12 mouse cellular contexts compared by ENCODE assay signal in the genomic region with DNA sequence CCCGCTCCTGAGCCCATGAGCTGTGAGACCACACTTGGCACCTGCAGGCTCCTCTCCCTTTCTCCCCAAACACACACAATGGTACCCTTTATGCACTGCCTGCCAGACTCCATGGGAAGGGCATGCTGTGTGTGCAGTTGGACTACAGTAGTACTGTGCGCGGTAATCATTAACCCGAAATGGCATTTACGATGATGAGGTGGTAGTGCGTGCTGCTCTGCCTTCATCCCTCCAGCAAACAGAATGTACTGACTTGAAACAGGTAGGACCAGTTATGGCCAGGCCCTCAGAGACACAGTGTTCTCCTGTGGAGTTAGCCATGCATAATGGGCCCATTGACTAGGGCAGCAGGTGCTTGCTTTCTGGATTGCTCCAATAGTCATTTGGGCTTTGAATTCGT.
A peak's percentile ranks its signal among the peaks of the same experiment; 100 is the strongest.
DNase-seq lines count a peak whose midpoint lies in the region; ATAC-seq and TF ChIP-seq lines count a peak whose summit lies in the region.
"Had no signal": no experiment of that assay in that cellular context is flagged by ENCODE, and none has a peak within 500 bp of the region (broad histone marks: within the 10 kb centered on the region; RNA-seq: fewer than 3 reads in every experiment).

No protein-coding gene starts in this region.

- H3K9ac ChIP-seq in liver, adult 2 months (ENCODE audit: low read depth, low read length) = no peak overlapping the region
- H3K9ac ChIP-seq in liver, embryonic 12.5 days = no peak overlapping the region
- H3K9ac ChIP-seq in stomach, embryonic 15.5 days = no peak overlapping the region
- H3K9ac ChIP-seq: heart, embryonic 13.5 days had no signal

- no peaks in the 10 kb centered on the region for H3K36me3 ChIP-seq in liver, adult 2 months (ENCODE audit: control insufficient read depth, insufficient read depth, low read length)
- no peaks in the 10 kb centered on the region for H3K36me3 ChIP-seq in liver, embryonic 12.5 days
- no peaks in the 10 kb centered on the region for H3K36me3 ChIP-seq in stomach, embryonic 15.5 days
- H3K36me3 ChIP-seq in hindbrain, embryonic 10.5 days = no peaks in the 10 kb centered on the region
- H3K36me3 ChIP-seq: heart, embryonic 13.5 days had no signal

- no peak for TF ChIP-seq CTCF in liver, adult 2 months (IDR thresholded peaks at IDR 0.05; ENCODE audit: low read depth, low read length)

- no peak for TF ChIP-seq POLR2A in liver, adult 2 months (IDR thresholded peaks at IDR 0.05; ENCODE audit: extremely low read depth, insufficient read depth, low read length)

- no peaks in the 10 kb centered on the region for H3K4me1 ChIP-seq in liver, adult 2 months (ENCODE audit: control insufficient read depth, insufficient read depth, low read length)
- H3K4me1 ChIP-seq in liver, embryonic 12.5 days = no peaks in the 10 kb centered on the region
- peaks cover 3% of the 10 kb centered on the region; the same call in 1 of the 2 replicates for H3K4me1 ChIP-seq in stomach, embryonic 15.5 days
- H3K4me1 ChIP-seq in hindbrain, embryonic 10.5 days (replicated peaks) = no peaks in the 10 kb centered on the region

- no peak overlapping the region for H3K4me2 ChIP-seq in liver, embryonic 12.5 days
- no peak overlapping the region for H3K4me2 ChIP-seq in stomach, embryonic 15.5 days
- H3K4me2 ChIP-seq: heart, embryonic 13.5 days had no signal

- no peaks in the 10 kb centered on the region for H3K9me3 ChIP-seq in liver, embryonic 12.5 days (replicated peaks)
- no peaks in the 10 kb centered on the region for H3K9me3 ChIP-seq in stomach, embryonic 15.5 days
- no peaks in the 10 kb centered on the region for H3K9me3 ChIP-seq in hindbrain, embryonic 10.5 days
- H3K9me3 ChIP-seq: heart, embryonic 13.5 days had no signal

- no peak for ATAC-seq in liver, embryonic 12.5 days
- ATAC-seq in stomach, embryonic 15.5 days (ENCODE audit: insufficient read depth, low FRiP score, low read depth) = peak; percentile 96
- ATAC-seq: hindbrain, postnatal 0 days had no signal

- no peaks in the 10 kb centered on the region for H3K79me2 ChIP-seq in liver, adult 2 months (ENCODE audit: control insufficient read depth, insufficient read depth, low read length)

- H3K27ac ChIP-seq in liver, adult 2 months (replicated peaks; ENCODE audit: insufficient read depth, low read depth, low read length) = no peak overlapping the region
- H3K27ac ChIP-seq in liver, embryonic 12.5 days = no peak overlapping the region
- peak overlapping the region; percentile 92 for H3K27ac ChIP-seq in stomach, embryonic 15.5 days
- no peak overlapping the region for H3K27ac ChIP-seq in hindbrain, embryonic 10.5 days
- H3K27ac ChIP-seq: heart, embryonic 13.5 days; hindbrain, postnatal 0 days had no signal

- no peaks in the 10 kb centered on the region for H3K27me3 ChIP-seq in liver, adult 2 months (ENCODE audit: control insufficient read depth, insufficient read depth, low read length)
- no peaks in the 10 kb centered on the region; the same call in 1 of the 2 replicates for H3K27me3 ChIP-seq in liver, embryonic 12.5 days (replicated peaks)
- no peaks in the 10 kb centered on the region for H3K27me3 ChIP-seq in stomach, embryonic 15.5 days (replicated peaks)
- no peaks in the 10 kb centered on the region for H3K27me3 ChIP-seq in hindbrain, embryonic 10.5 days (ENCODE audit: insufficient read depth, poor library complexity, severe bottlenecking)
- H3K27me3 ChIP-seq: heart, embryonic 13.5 days had no signal

- no peak overlapping the region for H3K4me3 ChIP-seq in liver, adult 2 months (ENCODE audit: insufficient read depth, low read depth, low read length)
- H3K4me3 ChIP-seq in liver, embryonic 12.5 days = no peak overlapping the region
- no peak overlapping the region for H3K4me3 ChIP-seq in stomach, embryonic 15.5 days (replicated peaks)
- no peak overlapping the region for H3K4me3 ChIP-seq in hindbrain, embryonic 10.5 days
- H3K4me3 ChIP-seq: heart, embryonic 13.5 days had no signal

- 73% methylated on average over 7 of the region's 7 CpGs for WGBS in liver, adult 2 months
- WGBS in liver, embryonic 12.5 days (ENCODE audit: insufficient replicate concordance) = 82% methylated on average over 7 of the region's 7 CpGs
- 32% methylated on average over 7 of the region's 7 CpGs for WGBS in large intestine, adult 2 months
- WGBS in stomach, embryonic 15.5 days = 57% methylated on average over 7 of the region's 7 CpGs
- WGBS in hindbrain, embryonic 10.5 days = 92% methylated on average over 7 of the region's 7 CpGs

- peak; percentile 9 for DNase-seq in liver, adult 2 months (ENCODE audit: extremely low read depth, low read depth, low spot score)
- peak; percentile 65 for DNase-seq in kidney, adult 18-20 months
- DNase-seq in large intestine, adult 2 months (ENCODE audit: low read depth, low spot score) = peak; percentile 94
- DNase-seq in hindbrain, embryonic 10.5 days (ENCODE audit: low spot score) = no peak
- no peak for DNase-seq in gastrocnemius, postnatal 10 days
- no peak for DNase-seq in left cerebral cortex, adult 9 months (ENCODE audit: low spot score in 2 of 2)
- DNase-seq: spleen, adult 18-20 months; thymus, postnatal 25 days had no signal

Comparison
In these comparisons a context has a peak if more than half of its experiments do, and no peak if none do; other contexts are left out.
1. DNase-seq: peak in liver, adult 2 months (single experiment), kidney, adult 18-20 months (single experiment) and large intestine, adult 2 months (single experiment); none in hindbrain, embryonic 10.5 days (single experiment), gastrocnemius, postnatal 10 days (single experiment) and left cerebral cortex, adult 9 months (0 of 2).